Mouse (Mus musculus) layer of hippocampus, adult 8-10 months (tissue): Measurements from ENCODE around the gene Lypd4. TPM values are rescaled to one million over a fixed set of nuclear protein-coding genes. Genes with fewer than 3 reads are reported as not detected.
A peak's percentile ranks its signal among the peaks of the same experiment; 100 is the strongest.
"Not testable (repeated sequence)": the region's sequence is repeated elsewhere in the genome, so short reads cannot be mapped to it uniquely, and the experiment has no call there.

ENCODE experiments used
- DNase-seq, 2 experiments: peaks; one replicate each; pipeline ENCODE4 v3.0.0; 2022; ENCODE audit warnings: low spot score in 2 of 2
- total RNA-seq, 4 experiments: library from RNA; stranded (reverse); gene quantifications; 2 replicates each; pipeline ENCODE4 v1.2.4; 2022

The Lypd4 gene
- total RNA-seq, 4 experiments from 2014 or later: not detected

DNA sequence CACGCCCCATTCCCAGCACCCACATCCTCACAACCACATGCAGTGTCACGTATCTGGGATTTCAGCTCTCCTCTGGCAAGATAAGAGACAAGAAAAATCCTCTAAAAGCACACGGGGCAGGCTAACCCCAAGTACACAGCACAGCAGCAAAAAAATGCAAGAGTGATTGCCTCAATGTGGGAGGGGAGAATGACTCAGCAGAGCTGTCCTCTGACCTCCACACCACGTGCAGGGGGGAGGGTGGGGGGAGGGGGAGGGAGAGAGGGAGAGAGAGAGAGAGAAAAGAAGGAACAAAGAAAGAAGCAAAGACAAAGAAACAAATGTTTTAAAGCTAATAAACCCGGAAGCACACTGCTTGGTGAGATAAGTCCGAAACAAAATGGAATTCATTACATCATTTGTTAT lies 18.8 kb downstream of the Lypd4 start:
- no peak for DNase-seq

DNA sequence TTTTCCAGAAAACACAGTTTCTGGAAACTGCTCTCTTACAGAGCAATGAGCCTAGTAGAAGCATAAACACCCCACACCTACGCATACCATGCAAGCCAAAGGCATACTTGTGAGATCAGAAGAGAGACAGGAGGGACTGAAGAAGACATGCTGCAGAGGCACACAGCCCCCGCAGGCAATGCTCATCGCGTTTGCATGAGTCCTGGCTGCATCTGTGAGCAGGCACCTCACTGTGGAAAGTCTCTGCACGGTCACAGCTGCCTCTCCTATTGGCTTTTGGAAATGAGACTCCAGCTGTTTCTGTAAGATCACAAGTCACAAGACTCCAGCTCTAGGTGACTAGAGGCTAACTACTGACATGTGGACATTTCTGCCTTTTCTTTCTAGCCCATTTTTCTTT lies 19.6 kb downstream of the Lypd4 start:
- peak; percentile 12 to 21 for DNase-seq

DNA sequence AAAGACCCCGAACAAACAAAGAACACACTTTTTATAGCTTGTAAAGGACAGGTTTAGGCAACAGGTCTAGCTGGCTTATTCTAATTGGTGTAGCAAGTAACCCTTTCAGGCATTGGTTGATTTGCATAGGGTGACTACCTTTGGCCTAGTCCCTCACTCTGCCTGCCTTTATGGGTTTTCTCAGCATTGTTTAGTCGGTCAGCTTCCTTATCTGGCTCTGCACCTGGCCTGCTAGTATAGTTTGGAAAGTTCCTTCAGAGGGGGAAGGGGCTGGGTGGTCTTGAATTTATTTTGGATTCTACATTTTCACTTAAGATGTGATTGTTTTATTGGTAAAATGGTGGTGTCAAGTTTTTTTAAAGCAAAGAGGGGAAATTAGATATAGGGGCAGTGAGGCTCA lies 23.2 kb downstream of the Lypd4 start:
- DNase-seq: not testable (repeated sequence)

DNA sequence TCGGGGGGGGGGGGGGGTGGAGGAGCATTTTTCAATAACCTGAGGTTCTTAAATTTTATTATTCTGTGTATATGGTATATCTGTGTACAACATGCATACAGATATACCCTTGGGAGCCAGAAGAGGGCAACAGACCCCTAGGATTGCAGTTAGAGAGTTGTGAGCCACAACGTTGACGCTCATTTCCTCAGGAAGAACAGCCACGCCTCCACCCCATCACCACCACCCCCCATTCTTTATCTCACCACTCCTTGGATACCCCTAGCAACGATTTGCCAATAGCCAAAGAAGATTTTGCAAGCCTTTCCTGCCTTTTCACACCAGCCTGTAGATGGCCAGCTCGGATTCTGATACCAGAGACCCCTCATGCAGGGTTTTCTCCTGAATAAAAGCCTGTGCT lies 24.0 kb downstream of the Lypd4 start:
- no peak for DNase-seq

DNA sequence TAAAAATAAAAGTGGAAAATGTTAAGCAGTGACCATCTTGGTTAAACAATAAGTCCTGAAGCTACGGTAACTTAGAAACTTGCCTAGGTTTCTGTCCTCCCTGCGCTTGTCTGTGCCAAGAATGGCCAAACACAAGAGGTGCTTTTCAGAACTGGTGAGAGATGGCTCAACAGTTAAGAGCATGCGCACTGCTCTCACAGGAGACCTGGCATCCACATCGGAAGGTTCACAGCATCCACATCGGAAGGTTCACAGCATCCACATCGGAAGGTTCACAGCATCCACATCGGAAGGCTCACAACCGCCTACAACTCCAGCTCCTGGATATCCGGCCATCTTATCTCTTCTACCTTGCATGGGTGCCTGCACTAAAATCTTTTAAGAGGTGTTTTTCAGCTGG lies 24.6 kb downstream of the Lypd4 start:
- no peak for DNase-seq

DNA sequence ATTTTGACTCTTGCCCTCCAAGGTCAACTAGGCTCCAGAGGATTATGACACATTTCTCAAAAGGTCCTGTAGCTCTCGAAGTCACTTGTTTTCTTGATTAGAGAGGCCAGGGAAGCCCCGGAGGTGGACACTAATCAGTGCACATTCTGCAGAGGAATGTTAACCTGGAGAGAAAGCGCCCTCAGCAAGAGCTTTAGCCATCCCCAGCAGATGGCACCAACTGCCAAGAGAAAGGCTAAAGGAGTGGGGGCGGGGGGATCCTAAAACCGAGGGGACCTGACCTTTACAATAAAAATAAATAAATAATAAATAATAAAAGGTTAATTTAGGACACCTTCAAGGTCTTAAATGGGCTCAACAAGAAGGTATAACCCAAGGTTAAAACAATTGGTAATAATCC lies 25.6 kb downstream of the Lypd4 start:
- no peak for DNase-seq

DNA sequence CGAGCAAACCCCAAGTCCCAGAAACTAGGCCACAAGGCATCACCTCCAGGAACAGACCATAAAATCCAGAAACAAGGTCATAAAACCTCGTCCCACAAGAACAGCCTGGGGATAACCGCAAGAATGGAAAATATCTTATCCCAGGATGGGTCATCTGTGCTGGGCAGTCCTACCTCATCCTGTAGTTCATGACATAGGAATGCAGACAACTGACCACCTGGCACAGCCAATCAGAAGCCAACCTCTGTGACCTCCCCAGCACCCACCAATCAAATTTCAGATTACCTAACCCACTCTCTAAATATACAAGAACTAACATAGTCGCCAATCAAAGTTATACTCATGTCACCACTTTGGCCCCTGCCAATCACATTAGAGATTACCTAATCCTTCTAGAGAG lies 28.7 kb downstream of the Lypd4 start:
- no peak for DNase-seq

DNA sequence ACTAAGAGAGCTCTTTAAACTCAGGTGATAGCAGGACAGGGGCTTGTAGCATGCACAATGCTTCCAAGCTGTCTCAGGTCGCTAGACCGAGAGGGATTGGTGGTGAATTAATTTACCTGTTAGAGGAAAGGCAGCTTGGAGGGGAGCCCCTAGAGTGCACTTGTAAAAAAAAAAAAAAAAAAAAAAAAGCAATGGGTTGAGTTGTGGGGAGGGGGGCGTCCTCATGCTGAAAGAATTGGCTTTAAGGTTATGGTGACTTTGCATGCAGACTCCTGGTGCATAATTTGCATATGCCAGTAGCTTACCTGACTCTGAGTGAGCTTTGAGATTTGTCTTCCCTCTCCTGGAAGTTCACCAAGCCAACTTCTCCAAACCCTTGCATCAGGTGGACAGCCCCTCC lies 29.4 kb downstream of the Lypd4 start:
- no peak for DNase-seq

DNA sequence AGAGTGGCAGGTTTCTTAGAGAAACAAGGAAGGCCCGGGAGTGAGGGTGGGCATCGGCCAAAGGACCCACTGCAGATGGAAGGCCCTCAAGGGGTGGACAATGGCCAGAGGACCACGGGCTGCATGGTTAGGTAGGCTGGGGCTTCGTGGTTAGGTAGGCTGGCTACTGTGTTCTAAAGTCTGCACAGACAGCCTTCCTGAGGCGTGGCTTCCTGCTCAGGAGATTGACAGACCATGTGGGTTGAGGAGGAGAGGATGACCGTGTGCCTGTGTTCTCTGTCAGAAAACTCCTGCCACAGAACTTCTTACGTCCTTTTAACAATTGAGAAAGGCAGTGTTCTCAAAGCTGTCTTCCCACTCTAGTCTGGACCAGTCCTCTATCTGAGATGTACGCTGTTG lies 30.3 kb downstream of the Lypd4 start:
- DNase-seq: no peak

DNA sequence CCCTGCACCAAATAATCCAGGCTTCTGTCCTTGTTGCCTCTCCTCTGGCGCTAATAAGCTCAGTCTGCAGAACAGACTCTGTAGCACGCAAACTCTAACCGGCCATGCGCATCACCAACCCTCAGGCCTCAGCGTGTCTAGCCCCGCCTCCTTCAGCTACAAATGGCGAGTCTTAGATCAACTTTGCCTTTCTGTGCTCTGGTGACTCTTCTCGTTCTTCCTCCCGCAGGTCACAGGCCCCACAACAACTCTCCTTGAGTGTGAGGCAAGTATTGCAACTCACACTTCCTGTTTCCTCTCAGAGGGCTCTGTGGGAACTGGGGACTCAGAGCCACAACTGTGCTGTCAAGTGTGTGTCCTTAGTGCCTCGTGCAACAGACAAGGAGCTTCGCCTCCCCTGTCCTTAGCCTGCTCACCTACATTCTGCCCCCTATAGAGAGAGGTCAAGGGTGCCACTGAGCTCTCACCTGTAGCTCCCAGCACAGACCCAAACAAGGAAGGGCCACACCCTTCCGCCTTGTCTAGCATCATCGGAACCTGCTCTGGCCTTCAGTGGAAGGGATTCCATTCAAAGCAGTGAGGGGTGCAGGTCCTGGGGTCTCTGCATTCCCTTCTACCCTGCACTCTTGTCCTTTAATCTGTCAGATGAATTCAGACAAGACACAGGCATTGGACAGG lies 30.9 kb downstream of the Lypd4 start:
- not testable (repeated sequence) for DNase-seq

DNA sequence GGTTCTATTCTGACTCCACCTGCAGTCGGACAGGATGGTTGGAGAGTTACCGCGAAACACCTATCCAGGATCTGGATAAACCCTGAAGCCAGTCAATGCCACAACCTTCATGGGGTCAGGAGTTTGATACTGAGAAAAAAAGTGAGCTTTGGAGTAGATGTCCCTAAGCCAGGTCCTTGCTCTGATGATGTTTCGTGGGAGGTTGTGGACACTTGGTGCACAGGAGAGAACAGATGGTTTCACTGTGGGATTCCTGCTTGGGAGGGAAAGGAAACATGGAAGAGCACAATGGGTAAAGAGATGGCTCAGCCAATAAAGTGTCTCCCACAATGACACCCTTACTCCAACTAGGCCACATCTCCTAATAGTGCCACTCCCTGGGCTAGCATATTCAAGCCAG lies 42.6 kb downstream of the Lypd4 start:
- no peak for DNase-seq

DNA sequence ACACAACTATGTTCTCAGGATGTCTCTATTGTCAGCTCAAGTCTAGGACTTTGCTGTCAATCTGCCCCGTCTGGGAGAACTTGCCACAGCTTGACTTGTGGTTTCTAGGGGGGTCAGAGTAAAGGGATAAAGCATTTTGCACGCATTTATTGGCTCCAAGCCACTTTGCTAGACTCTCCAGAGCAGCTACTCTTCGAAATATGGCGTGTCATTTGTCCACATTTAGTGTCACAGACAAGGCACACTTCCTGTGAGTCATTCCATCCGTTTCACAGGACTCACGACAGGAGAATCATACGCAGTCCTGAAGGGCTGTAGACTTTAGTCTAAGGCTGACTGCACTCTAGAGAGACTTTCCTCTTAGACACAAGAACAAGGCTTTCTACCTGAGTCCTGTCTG lies 45.3 kb downstream of the Lypd4 start:
- no peak for DNase-seq

DNA sequence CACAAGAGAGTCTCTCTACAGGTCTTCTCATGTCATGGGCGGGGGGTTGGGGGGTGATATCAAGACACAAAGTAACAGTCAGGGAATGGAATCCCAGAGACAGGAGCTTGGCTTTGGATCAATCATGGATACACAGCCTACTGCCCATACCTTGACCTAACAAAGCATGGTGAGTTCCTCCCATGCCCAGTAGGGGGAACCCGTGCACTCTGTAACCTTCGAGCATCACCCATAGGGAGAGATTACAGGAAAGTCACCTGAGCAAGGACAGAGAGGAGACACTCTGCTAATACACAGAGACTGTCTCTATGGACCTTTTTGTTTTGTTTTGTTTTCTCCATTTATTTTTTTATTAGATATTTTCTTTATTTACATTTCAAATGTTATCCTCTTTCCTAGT lies 52.2 kb downstream of the Lypd4 start:
- DNase-seq: peak; percentile 22 to 67

Other genes starting within 250 kb of the Lypd4 start
- 1 to 10 TPM in 1 of 4 experiments, under 1 TPM in 3; 0.19 to 1.1 (median 0.34) TPM for gene Lypd3, start 233.4 kb downstream of the Lypd4 start, total RNA-seq
- gene Tex101, start 193.3 kb downstream of the Lypd4 start, total RNA-seq: not detected
- gene BC049730, start 160.7 kb downstream of the Lypd4 start, total RNA-seq: not detected
- gene Gm4763, start 143.0 kb downstream of the Lypd4 start, total RNA-seq: not detected
- under 1 TPM in 1 of 4 experiments, not detected in 3; 0.10 TPM for gene Cd177, start 109.6 kb downstream of the Lypd4 start, total RNA-seq
- not detected for gene Ceacam10, start 92.7 kb downstream of the Lypd4 start, total RNA-seq
- not detected for gene Gm9844, start 7.7 kb downstream of the Lypd4 start, total RNA-seq
- gene Dmrtc2, start 116 bp upstream of the Lypd4 start, total RNA-seq: not detected
- 100 to 1,000 TPM; 518 to 648 (median 579) TPM for gene Rps19, start 14.4 kb upstream of the Lypd4 start, total RNA-seq
- gene Cd79a, start 27.4 kb upstream of the Lypd4 start, total RNA-seq: under 1 TPM in 2 of 4 experiments, not detected in 2; 0.30 to 0.58 TPM
- gene Arhgef1, start 33.0 kb upstream of the Lypd4 start, total RNA-seq: 100 to 1,000 TPM in 1 of 4 experiments, 10 to 100 TPM in 3; 94.8 to 111 (median 99.3) TPM
- gene Gm4881, start 74.6 kb upstream of the Lypd4 start, total RNA-seq: not detected
- 100 to 1,000 TPM; 293 to 308 (median 300) TPM for gene Rabac1, start 102.8 kb upstream of the Lypd4 start, total RNA-seq
- gene Atp1a3, start 136.0 kb upstream of the Lypd4 start, total RNA-seq: 1,000 to 10,000 TPM; 2,163 to 2,251 (median 2,216) TPM
- gene Grik5, start 202.4 kb upstream of the Lypd4 start, total RNA-seq: 100 to 1,000 TPM; 206 to 235 (median 220) TPM
- gene Zfp574, start 202.6 kb upstream of the Lypd4 start, total RNA-seq: 10 to 100 TPM; 28.0 to 31.0 (median 29.6) TPM